Mouse (Mus musculus) midbrain, embryonic 11.5 days (tissue): ENCODE measurements around the gene Smad6. TPM values are rescaled to one million over a fixed set of nuclear protein-coding genes. Genes with fewer than 3 reads are reported as not detected.

ENCODE experiments used
- ATAC-seq: fragments of 200-750 bp; cut with Nextera tagmentation; 2 replicates; pipeline ENCODE4 v1.8.0; 2017; ENCODE audit warnings: moderate TSS enrichment, moderate library complexity; ENCODE audit not compliant: low FRiP score
- DNase-seq: peaks from one replicate; pipeline ENCODE4 v3.0.0; 2015; ENCODE audit warnings: low spot score; ENCODE audit errors: missing footprints
- H3K27ac ChIP-seq: fragments of 300-500 bp; sonication (generic); 2 replicates; pipeline ENCODE4 v1.5.1; 2014; ENCODE audit warnings: low read depth, low read length
- H3K27me3 ChIP-seq: fragments of 300-500 bp; sonication (generic); 2 replicates; pipeline ENCODE4 v1.6.1; 2014; ENCODE audit warnings: mild to moderate bottlenecking, low read length, moderate library complexity, mixed read lengths; ENCODE audit not compliant: control insufficient read depth, insufficient read depth
- H3K36me3 ChIP-seq: fragments of 300-500 bp; sonication (generic); 2 replicates; pipeline ENCODE4 v1.6.1; 2014; ENCODE audit warnings: mild to moderate bottlenecking, low read length, moderate library complexity, mixed read lengths; ENCODE audit not compliant: control insufficient read depth, insufficient read depth
- H3K4me1 ChIP-seq: fragments of 300-500 bp; sonication (generic); 2 replicates; pipeline ENCODE4 v1.6.1; 2014; ENCODE audit warnings: low read length; ENCODE audit not compliant: control insufficient read depth, insufficient read depth
- H3K4me2 ChIP-seq: fragments of 300-500 bp; sonication (generic); 2 replicates; pipeline ENCODE4 v1.6.1; 2014; ENCODE audit warnings: mild to moderate bottlenecking, moderate library complexity
- H3K4me3 ChIP-seq: fragments of 300-500 bp; sonication (generic); 2 replicates; pipeline ENCODE4 v1.5.1; 2014; ENCODE audit warnings: low read depth, low read length
- H3K9ac ChIP-seq: fragments of 300-500 bp; sonication (generic); 2 replicates; pipeline ENCODE4 v1.6.1; 2014; ENCODE audit warnings: low read length
- H3K9me3 ChIP-seq: fragments of 300-500 bp; sonication (generic); 2 replicates; pipeline ENCODE4 v1.6.1; 2016; ENCODE audit warnings: low read length; ENCODE audit not compliant: control insufficient read depth
- WGBS: fragments of 180-500 bp; shearing (Covaris S2); extraction: QIAGEN DNeasy Blood & Tissue Kit; methylation state at CpG from one replicate; pipeline ENCODE4 v1.1.7; 2014; 5-methylcytosine and 5-hydroxymethylcytosine counted together
- polyA plus RNA-seq: library from polyadenylated mRNA; unstranded; fragments of >200 nt; fragmentation: Nextera tagmentation; extraction: Ambion mirVana; gene quantifications from 2 replicates; pipeline ENCODE4 v1.2.1, GENCODE M21; 2014

Smad6 gene
- polyA plus RNA-seq, 1 experiment from 2014 or later, result 4.0 TPM

DNA sequence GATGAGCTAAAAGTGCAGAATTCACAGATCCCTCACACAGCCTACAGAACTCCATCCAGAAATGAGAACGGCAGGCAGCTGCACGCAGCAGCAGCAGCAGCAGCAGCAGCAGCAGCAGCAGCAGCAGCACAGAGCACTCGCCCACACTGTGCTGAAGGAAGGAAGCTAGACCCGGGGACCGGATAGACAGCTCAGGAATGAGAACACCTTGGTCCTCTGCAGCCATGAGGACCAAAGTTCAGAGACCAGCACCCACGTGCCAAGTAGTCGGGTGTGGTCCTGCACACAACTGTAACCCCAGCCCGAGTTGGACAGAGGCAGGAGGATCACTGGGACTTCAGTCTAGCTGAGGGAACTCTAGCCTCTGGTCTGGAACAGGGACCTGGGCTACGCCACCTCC is 22.7 kb downstream of the Smad6 start:
- no peak overlapping the region for H3K4me2 ChIP-seq
- H3K9ac ChIP-seq, result no peak overlapping the region
- H3K27ac ChIP-seq, result no peak overlapping the region
- 86% methylated on average over 9 of the region's 9 CpGs for WGBS
- no peak for DNase-seq
- H3K27me3 ChIP-seq, result no peaks in the 10 kb centered on the region
- 0 out of 2 replicates have a peak, but pooled peaks cover 2% of the 10 kb centered on the region for H3K4me1 ChIP-seq
- no peak for ATAC-seq
- no peaks in the 10 kb centered on the region for H3K9me3 ChIP-seq
- no peaks in the 10 kb centered on the region for H3K36me3 ChIP-seq
- H3K4me3 ChIP-seq, result no peak overlapping the region

- H3K27me3 ChIP-seq, result no peaks in the 10 kb centered on the region
- WGBS, result 76% methylated on average over 14 of the region's 14 CpGs
- H3K9me3 ChIP-seq, result no peaks in the 10 kb centered on the region
- no peaks in the 10 kb centered on the region for H3K36me3 ChIP-seq
- ATAC-seq (no peak), DNase-seq (no peak)
- no peak overlapping the region for H3K4me2 ChIP-seq
- H3K4me3 ChIP-seq, result no peak overlapping the region
- H3K4me1 ChIP-seq, result 0 out of 2 replicates have a peak, but pooled peaks cover 2% of the 10 kb centered on the region
- H3K9ac ChIP-seq, result no peak overlapping the region
- no peak overlapping the region for H3K27ac ChIP-seq
Observed at GRCm38 (mm10) chr9:63998026-63998425, 23.8 kb downstream of the Smad6 start.

- Histone ChIP-seq H3K36me3 (no peaks in the 10 kb centered on the region), H3K9ac (no peak overlapping the region)
- DNase-seq, result no peak
Observed at GRCm38 (mm10) chr9:63997439-63997838, 24.4 kb downstream of the Smad6 start.

GRCm38 (mm10) chr9:63993256-63993655 is 28.6 kb downstream of the Smad6 start:
- H3K9ac ChIP-seq, result no peak overlapping the region
- no peaks in the 10 kb centered on the region for H3K9me3 ChIP-seq
- H3K4me3 ChIP-seq, result no peak overlapping the region
- no peaks in the 10 kb centered on the region for H3K27me3 ChIP-seq
- no peaks in the 10 kb centered on the region for H3K36me3 ChIP-seq
- DNase-seq (no peak), ATAC-seq (no peak)
- no peak overlapping the region for H3K4me2 ChIP-seq
- 84% methylated on average over 5 of the region's 5 CpGs for WGBS
- no peaks in the 10 kb centered on the region for H3K4me1 ChIP-seq
- H3K27ac ChIP-seq, result no peak overlapping the region

More at GRCm38 (mm10) chr9:63997439-63997838, 24.4 kb downstream of the Smad6 start:
- 68% methylated on average over 4 of the region's 4 CpGs for WGBS
- Histone ChIP-seq H3K4me2 (no peak overlapping the region), H3K9me3 (no peaks in the 10 kb centered on the region), H3K4me1 (0 out of 2 replicates have a peak, but pooled peaks cover 2% of the 10 kb centered on the region), H3K27me3 (no peaks in the 10 kb centered on the region), H3K4me3 (no peak overlapping the region), H3K27ac (no peak overlapping the region)
- ATAC-seq, result no peak

DNA sequence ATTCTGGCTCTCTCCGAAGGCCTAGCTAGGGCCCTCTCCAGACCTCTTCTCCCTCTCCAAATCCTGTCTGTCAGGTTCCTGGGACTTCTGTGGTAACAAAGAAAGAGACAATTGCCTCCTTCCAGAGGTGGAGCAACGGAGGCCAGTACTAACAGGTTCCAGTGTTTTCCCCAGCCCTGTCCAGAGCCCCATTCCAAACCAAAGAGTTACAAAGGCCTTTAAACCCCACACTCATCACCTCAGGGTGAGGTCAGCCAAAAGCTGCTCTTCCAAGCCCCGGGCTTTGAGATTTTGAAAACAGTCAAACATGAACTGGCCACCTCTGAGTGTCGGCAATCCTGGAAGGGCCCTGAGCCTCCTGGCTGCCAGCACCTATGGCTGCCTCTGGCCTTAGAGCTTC is 29.1 kb downstream of the Smad6 start:
- Histone ChIP-seq H3K4me1 (no peaks in the 10 kb centered on the region), H3K4me3 (no peak overlapping the region), H3K36me3 (no peaks in the 10 kb centered on the region), H3K27ac (no peak overlapping the region), H3K27me3 (no peaks in the 10 kb centered on the region), H3K9me3 (no peaks in the 10 kb centered on the region), H3K9ac (no peak overlapping the region), H3K4me2 (no peak overlapping the region)
- ATAC-seq, result no peak
- WGBS, result 64% methylated on average over 4 of the region's 4 CpGs
- no peak for DNase-seq

GRCm38 (mm10) chr9:63991193-63991592 is 30.7 kb downstream of the Smad6 start:
- ATAC-seq (no peak), DNase-seq (no peak)
- 67% methylated on average over 4 of the region's 4 CpGs for WGBS
- Histone ChIP-seq H3K27me3 (no peaks in the 10 kb centered on the region), H3K9ac (no peak overlapping the region), H3K4me2 (no peak overlapping the region), H3K4me1 (no peaks in the 10 kb centered on the region), H3K9me3 (no peaks in the 10 kb centered on the region), H3K27ac (no peak overlapping the region), H3K4me3 (no peak overlapping the region), H3K36me3 (no peaks in the 10 kb centered on the region)

DNA sequence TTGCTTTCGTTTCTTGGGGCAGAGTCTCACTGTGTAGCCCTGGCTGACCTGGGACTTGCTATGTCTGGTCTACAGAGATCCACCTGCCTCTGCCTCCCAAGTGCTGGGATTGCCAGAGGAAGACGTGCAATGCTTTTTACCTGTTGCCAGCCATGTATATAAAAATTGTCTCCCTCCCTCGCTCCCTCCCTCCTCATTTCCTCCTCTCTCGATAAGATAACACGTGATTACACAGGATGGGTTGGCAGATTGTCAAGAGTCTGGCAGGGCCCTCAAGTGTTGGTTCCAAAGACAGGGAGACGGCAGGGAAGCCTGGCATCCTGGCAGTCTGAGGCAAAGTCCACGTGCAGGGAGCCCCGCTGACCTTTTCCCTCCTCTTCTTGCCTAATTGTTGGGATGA is 32.2 kb downstream of the Smad6 start:
- ATAC-seq, result no peak
- 88% methylated on average over 8 of the region's 8 CpGs for WGBS
- Histone ChIP-seq H3K4me3 (no peak overlapping the region), H3K36me3 (no peaks in the 10 kb centered on the region), H3K4me1 (no peaks in the 10 kb centered on the region), H3K27ac (no peak overlapping the region), H3K9me3 (no peaks in the 10 kb centered on the region), H3K4me2 (no peak overlapping the region), H3K27me3 (no peaks in the 10 kb centered on the region), H3K9ac (no peak overlapping the region)
- no peak for DNase-seq

GRCm38 (mm10) chr9:63989214-63989613 is 32.6 kb downstream of the Smad6 start:
- no peaks in the 10 kb centered on the region for H3K4me1 ChIP-seq
- WGBS, result 90% methylated on average over 12 of the region's 12 CpGs

DNA sequence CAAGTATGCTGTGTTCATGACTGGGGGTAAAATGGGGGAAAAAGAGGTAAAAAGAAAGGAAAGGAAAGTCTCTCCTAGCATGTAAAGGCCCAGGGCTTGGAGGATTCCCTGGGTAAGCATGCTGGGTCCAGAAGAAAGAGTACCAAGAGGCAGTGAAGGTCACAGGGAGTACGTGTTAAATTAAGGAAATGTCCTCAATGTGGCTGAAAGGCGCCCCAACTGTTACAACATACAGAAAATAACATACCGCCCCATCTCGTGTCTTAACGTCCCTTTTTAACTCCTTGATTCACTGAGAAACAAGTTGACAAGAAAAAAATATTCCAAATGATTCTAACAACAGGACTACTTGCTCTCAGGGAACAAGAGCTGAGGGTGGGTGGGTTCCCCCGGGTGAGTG is 36.7 kb downstream of the Smad6 start:
- H3K27me3 ChIP-seq, result no peaks in the 10 kb centered on the region
- H3K27ac ChIP-seq, result no peak overlapping the region
- DNase-seq (no peak), ATAC-seq (no peak)
- H3K4me3 ChIP-seq, result no peak overlapping the region
- 90% methylated on average over 6 of the region's 6 CpGs for WGBS
- no peak overlapping the region for H3K4me2 ChIP-seq
- H3K9ac ChIP-seq, result no peak overlapping the region
- H3K4me1 ChIP-seq, result peaks cover 11% of the 10 kb centered on the region
- H3K36me3 ChIP-seq, result no peaks in the 10 kb centered on the region
- H3K9me3 ChIP-seq, result no peaks in the 10 kb centered on the region

More at GRCm38 (mm10) chr9:63989214-63989613, 32.6 kb downstream of the Smad6 start:
- no peak overlapping the region for H3K27ac ChIP-seq
- no peak overlapping the region for H3K9ac ChIP-seq
- no peaks in the 10 kb centered on the region for H3K9me3 ChIP-seq
- no peak overlapping the region for H3K4me2 ChIP-seq
- H3K36me3 ChIP-seq, result no peaks in the 10 kb centered on the region
- ATAC-seq (no peak), DNase-seq (no peak)
- H3K27me3 ChIP-seq, result no peaks in the 10 kb centered on the region
- no peak overlapping the region for H3K4me3 ChIP-seq
